Mouse (Mus musculus) granulocyte monocyte progenitor cell, adult 5-6 weeks (primary cell): ENCODE results near the gene Cep128. TPM values are rescaled to one million over a fixed set of nuclear protein-coding genes. Genes with fewer than 3 reads are reported as not detected.
"Not testable (repeated sequence)": the region's sequence is repeated elsewhere in the genome, so short reads cannot be mapped to it uniquely, and the experiment has no call there.

Experiments used
- ATAC-seq: replicated peaks from 2 replicates; pipeline ENCODE4 v1.8.0; 2016; ENCODE audit warnings: mild to moderate bottlenecking, moderate TSS enrichment, inconsistent platforms; ENCODE audit not compliant: poor library complexity, severe bottlenecking
- total RNA-seq, 2 experiments: library from RNA; stranded (forward) in 1 of 2; stranded (reverse) in 1 of 2; fragments of 200-712, 200-1000 nt in 1 of 2; fragments of >200 nt in 1 of 2; fragmentation: Nextera tagmentation in 1 of 2; gene quantifications; 2 replicates each; pipeline ENCODE4 v1.2.3; 2014 to 2017

Cep128 gene
- total RNA-seq, 2 experiments from 2014 or later: 69.9 to 86.8 TPM

- no peak for ATAC-seq
These were observed 386.7 kb downstream of the Cep128 start for GRCm38 (mm10) chr12:90997539-90997938.

DNA sequence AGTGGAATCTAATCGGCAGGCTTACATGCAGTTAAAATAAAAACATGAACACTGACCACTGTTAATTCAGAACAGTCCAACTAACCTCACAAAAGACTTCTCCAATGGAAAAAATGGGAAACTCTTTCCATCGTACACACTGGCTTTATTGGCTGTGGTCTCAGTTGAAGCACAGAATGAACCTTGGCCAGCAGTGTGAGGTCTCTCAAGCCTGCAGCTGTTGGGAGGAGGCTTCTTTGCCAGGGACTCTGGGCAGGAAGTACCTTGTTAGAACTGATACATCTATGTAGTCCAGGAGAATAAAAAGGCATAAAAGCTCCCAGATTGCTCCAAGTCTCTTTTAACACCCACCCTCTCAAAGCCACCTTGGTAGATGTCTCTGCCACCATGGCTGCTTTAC lies 390.9 kb downstream of the Cep128 start:
- ATAC-seq: no peak

GRCm38 (mm10) chr12:90987782-90988181 lies 396.4 kb downstream of the Cep128 start:
- no peak for ATAC-seq

DNA sequence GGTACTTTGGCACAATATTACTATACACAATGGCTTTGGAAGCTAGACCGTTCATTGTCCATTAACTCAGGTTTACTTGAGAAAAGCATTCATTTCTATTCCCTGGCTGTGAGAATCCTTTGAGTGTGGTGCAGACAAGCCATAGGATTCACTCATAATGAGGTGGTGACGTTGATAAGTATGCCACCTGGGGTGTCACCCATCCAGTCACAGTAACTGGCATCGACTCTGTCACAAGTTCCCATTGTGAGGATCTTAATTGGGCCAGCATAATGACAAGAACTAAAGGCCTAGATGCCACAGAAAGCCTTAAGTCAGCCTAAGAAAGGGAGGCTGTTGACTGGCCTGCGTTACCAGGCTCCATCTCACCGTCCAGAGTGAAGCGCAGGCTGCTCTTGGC lies 396.9 kb downstream of the Cep128 start:
- no peak for ATAC-seq

GRCm38 (mm10) chr12:90982018-90982417 lies 402.2 kb downstream of the Cep128 start:
- no peak for ATAC-seq

- not testable (repeated sequence) for ATAC-seq
These were observed 407.8 kb downstream of the Cep128 start for GRCm38 (mm10) chr12:90976406-90976805.

DNA sequence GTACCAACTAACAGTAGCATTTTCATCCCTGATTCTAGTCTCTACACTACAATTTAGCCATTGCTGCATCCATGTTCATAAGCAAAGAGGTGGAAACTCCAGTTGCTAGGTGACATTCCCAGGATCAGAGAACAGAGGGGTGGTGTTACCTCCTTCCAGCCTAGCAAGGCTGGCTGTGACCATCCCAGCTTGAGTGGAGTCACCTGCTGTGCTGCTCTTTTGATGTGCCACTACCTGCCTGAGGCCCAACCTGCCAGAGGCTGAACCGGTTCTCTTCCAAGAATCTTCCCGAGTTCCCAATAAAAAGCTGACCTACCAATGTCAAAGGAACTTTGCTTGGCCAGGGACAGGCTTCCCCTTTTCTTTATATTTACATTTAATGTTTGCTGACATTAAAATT lies 408.8 kb downstream of the Cep128 start:
- no peak for ATAC-seq

DNA sequence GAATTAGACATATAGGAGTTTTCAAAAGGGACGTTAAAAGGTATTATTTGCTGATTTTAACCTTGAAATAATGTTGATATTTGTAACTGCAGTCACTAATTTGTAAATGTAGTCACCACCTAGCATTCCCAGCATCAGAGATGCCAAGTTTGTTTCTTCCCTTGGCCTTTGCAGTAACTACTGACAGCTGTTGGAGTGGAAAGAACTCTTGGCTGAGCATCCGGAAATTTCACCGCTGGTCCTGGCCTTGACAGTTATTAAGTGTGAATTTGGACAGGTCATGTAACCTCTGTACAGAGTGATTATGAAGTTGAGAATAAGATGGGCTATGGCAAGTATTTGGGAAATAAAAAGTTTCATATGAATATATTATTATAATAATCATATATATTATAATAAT lies 413.1 kb downstream of the Cep128 start:
- ATAC-seq: no peak

- ATAC-seq: no peak
These were observed 422.7 kb downstream of the Cep128 start for GRCm38 (mm10) chr12:90961386-90962017.

GRCm38 (mm10) chr12:90954740-90955473 lies 429.3 kb downstream of the Cep128 start:
- ATAC-seq: no peak

Other genes starting within 250 kb of the Cep128 start
- gene Tshr, start 154 bp upstream of the Cep128 start, total RNA-seq (2014; fragmentation: Nextera tagmentation): 0.97 TPM in 1 of 2 replicates, not detected in the other
- 0.30 and 1.6 TPM in 2 replicates for gene Tshr, start 154 bp upstream of the Cep128 start, total RNA-seq (2017)
- 26.0 and 36.6 TPM in 2 replicates for gene Gtf2a1, start 206.1 kb upstream of the Cep128 start, total RNA-seq (2014; fragmentation: Nextera tagmentation)
- gene Gtf2a1, start 206.1 kb upstream of the Cep128 start, total RNA-seq (2017): 29.3 and 39.8 TPM in 2 replicates